Mouse (Mus musculus): ENCODE results near the gene Atp13a1. TPM values are rescaled to one million over a fixed set of nuclear protein-coding genes. Genes with fewer than 3 reads are reported as not detected.
A peak's percentile ranks its signal among the peaks of the same experiment; 100 is the strongest.

The Atp13a1 gene
- polyA plus RNA-seq, 1 experiment = 21.5 TPM

- peak overlapping the region; percentile 98 for H3K4me3 ChIP-seq (replicated peaks)
- no peaks in the 10 kb centered on the region for H3K9me3 ChIP-seq
- peaks cover 26% of the 10 kb centered on the region for H3K36me3 ChIP-seq (replicated peaks; ENCODE audit: low read length)
- H3K4me1 ChIP-seq = peaks cover 55% of the 10 kb centered on the region
- no peaks in the 10 kb centered on the region for H3K27me3 ChIP-seq (replicated peaks)
- TF ChIP-seq FLI1 (IDR thresholded peaks at IDR 0.05; ENCODE audit: low read length) (no peak), GATA1 (IDR thresholded peaks at IDR 0.05; ENCODE audit: borderline replicate concordance, low read length) (no peak)
Observed at GRCm38 (mm10) chr8:69775149-69775534, 15.8 kb upstream of the Atp13a1 start.

DNA sequence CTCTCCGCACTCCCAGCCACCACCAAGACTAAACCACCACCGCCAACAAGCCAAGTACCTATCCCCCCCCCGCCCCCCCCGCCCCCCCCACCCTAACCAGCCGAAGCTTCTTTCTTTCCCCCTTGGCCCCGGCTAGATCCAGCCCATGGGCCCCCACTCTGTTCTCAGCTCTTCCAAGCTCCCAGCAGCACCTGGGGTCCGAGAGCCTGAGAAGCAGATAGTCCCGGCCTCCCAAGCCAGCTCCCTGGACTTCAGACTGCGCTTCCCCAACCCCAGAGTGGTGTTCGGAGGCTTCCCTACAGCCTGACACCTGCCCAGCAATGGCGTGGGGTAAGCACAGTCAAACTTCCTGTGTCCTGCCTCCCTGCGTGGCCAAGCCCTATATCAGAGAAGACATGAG lies 13.9 kb upstream of the Atp13a1 start:
- TF ChIP-seq FLI1 (IDR thresholded peaks at IDR 0.05; ENCODE audit: low read length) = no peak
- TF ChIP-seq GATA1 (IDR thresholded peaks at IDR 0.05; ENCODE audit: borderline replicate concordance, low read length) = no peak

GRCm38 (mm10) chr8:69789105-69789504 lies 1.9 kb upstream of the Atp13a1 start:
- peak overlapping the region; percentile 79 for H3K4me3 ChIP-seq (replicated peaks)
- H3K4me1 ChIP-seq = peaks cover 45% of the 10 kb centered on the region
- TF ChIP-seq FLI1 (IDR thresholded peaks at IDR 0.05; ENCODE audit: low read length) (no peak), GATA1 (IDR thresholded peaks at IDR 0.05; ENCODE audit: borderline replicate concordance, low read length) (no peak)
- no peaks in the 10 kb centered on the region for H3K9me3 ChIP-seq
- no peaks in the 10 kb centered on the region for H3K27me3 ChIP-seq (replicated peaks)
- peaks cover 15% of the 10 kb centered on the region for H3K36me3 ChIP-seq (replicated peaks; ENCODE audit: low read length)

More for the DNA sequence above, 13.9 kb upstream of the Atp13a1 start:
- H3K9me3 ChIP-seq = no peaks in the 10 kb centered on the region
- H3K27me3 ChIP-seq (replicated peaks) = no peaks in the 10 kb centered on the region
- no peak overlapping the region for H3K4me3 ChIP-seq (replicated peaks)
- H3K36me3 ChIP-seq (replicated peaks; ENCODE audit: low read length) = peaks cover 10% of the 10 kb centered on the region
- H3K4me1 ChIP-seq = peaks cover 48% of the 10 kb centered on the region

- no peaks in the 10 kb centered on the region for H3K9me3 ChIP-seq
- H3K4me1 ChIP-seq = peaks cover 49% of the 10 kb centered on the region
- H3K4me3 ChIP-seq (replicated peaks) = peak overlapping the region; percentile 98
- no peaks in the 10 kb centered on the region for H3K27me3 ChIP-seq (replicated peaks)
- TF ChIP-seq GATA1 (IDR thresholded peaks at IDR 0.05; ENCODE audit: borderline replicate concordance, low read length) = no peak
- no peak for TF ChIP-seq FLI1 (IDR thresholded peaks at IDR 0.05; ENCODE audit: low read length)
- peaks cover 22% of the 10 kb centered on the region for H3K36me3 ChIP-seq (replicated peaks; ENCODE audit: low read length)
Observed at GRCm38 (mm10) chr8:69789731-69790130, 1.2 kb upstream of the Atp13a1 start.

GRCm38 (mm10) chr8:69790364-69790763 lies 599 bp upstream of the Atp13a1 start:
- H3K9me3 ChIP-seq = no peaks in the 10 kb centered on the region
- TF ChIP-seq FLI1 (IDR thresholded peaks at IDR 0.05; ENCODE audit: low read length) (no peak), GATA1 (IDR thresholded peaks at IDR 0.05; ENCODE audit: borderline replicate concordance, low read length) (no peak)
- H3K4me3 ChIP-seq (replicated peaks) = peak overlapping the region; percentile 98
- peaks cover 28% of the 10 kb centered on the region for H3K36me3 ChIP-seq (replicated peaks; ENCODE audit: low read length)
- peaks cover 52% of the 10 kb centered on the region for H3K4me1 ChIP-seq
- no peaks in the 10 kb centered on the region for H3K27me3 ChIP-seq (replicated peaks)

- TF ChIP-seq GATA1 (IDR thresholded peaks at IDR 0.05; ENCODE audit: borderline replicate concordance, low read length) (no peak), FLI1 (IDR thresholded peaks at IDR 0.05; ENCODE audit: low read length) (no peak)
- Histone ChIP-seq H3K27me3 (replicated peaks) (no peaks in the 10 kb centered on the region), H3K36me3 (replicated peaks; ENCODE audit: low read length) (peaks cover 40% of the 10 kb centered on the region), H3K4me3 (replicated peaks) (peak overlapping the region; percentile 98), H3K9me3 (no peaks in the 10 kb centered on the region), H3K4me1 (peaks cover 52% of the 10 kb centered on the region)
Observed at GRCm38 (mm10) chr8:69791415-69792068, 579 bp downstream of the Atp13a1 start.

DNA sequence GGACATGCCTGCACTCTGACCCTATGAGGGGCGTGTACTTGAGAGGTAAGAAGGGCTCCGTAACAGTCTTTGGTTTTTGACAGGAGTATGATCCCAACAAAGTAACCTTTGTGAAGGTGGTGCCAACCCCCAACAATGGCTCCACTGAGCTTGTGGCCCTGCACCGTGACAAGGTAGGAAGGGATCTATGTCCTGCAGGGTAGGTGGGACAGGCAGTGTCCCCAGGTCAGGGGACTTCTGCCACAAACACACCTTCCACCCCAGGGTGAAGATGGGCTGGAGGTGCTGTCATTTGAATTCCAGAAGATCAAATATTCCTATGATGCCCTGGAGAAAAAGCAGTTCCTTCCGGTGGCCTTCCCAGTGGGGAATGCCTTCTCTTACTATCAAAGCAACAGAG lies 2.7 kb downstream of the Atp13a1 start:
- no peaks in the 10 kb centered on the region for H3K27me3 ChIP-seq (replicated peaks)
- H3K4me1 ChIP-seq = peaks cover 48% of the 10 kb centered on the region
- H3K9me3 ChIP-seq = no peaks in the 10 kb centered on the region
- H3K36me3 ChIP-seq (replicated peaks; ENCODE audit: low read length) = peaks cover 61% of the 10 kb centered on the region
- H3K4me3 ChIP-seq (replicated peaks) = no peak overlapping the region
- TF ChIP-seq FLI1 (IDR thresholded peaks at IDR 0.05; ENCODE audit: low read length) = no peak
- no peak for TF ChIP-seq GATA1 (IDR thresholded peaks at IDR 0.05; ENCODE audit: borderline replicate concordance, low read length)

- H3K4me1 ChIP-seq = peaks cover 45% of the 10 kb centered on the region
- no peaks in the 10 kb centered on the region for H3K9me3 ChIP-seq
- H3K4me3 ChIP-seq (replicated peaks) = peak overlapping the region; percentile 46
- H3K27me3 ChIP-seq (replicated peaks) = no peaks in the 10 kb centered on the region
- H3K36me3 ChIP-seq (replicated peaks; ENCODE audit: low read length) = peaks cover 65% of the 10 kb centered on the region
- TF ChIP-seq FLI1 (IDR thresholded peaks at IDR 0.05; ENCODE audit: low read length) = no peak
- TF ChIP-seq GATA1 (IDR thresholded peaks at IDR 0.05; ENCODE audit: borderline replicate concordance, low read length) = no peak
Observed at GRCm38 (mm10) chr8:69794096-69794495, 3.1 kb downstream of the Atp13a1 start.

GRCm38 (mm10) chr8:69794901-69795300 lies 3.9 kb downstream of the Atp13a1 start:
- H3K9me3 ChIP-seq = no peaks in the 10 kb centered on the region

GRCm38 (mm10) chr8:69796721-69797345 lies 5.9 kb downstream of the Atp13a1 start:
- Histone ChIP-seq H3K4me1 (peaks cover 34% of the 10 kb centered on the region), H3K4me3 (replicated peaks) (no peak overlapping the region), H3K36me3 (replicated peaks; ENCODE audit: low read length) (peaks cover 91% of the 10 kb centered on the region), H3K9me3 (no peaks in the 10 kb centered on the region), H3K27me3 (replicated peaks) (no peaks in the 10 kb centered on the region)
- no peak for TF ChIP-seq GATA1 (IDR thresholded peaks at IDR 0.05; ENCODE audit: borderline replicate concordance, low read length)
- TF ChIP-seq FLI1 (IDR thresholded peaks at IDR 0.05; ENCODE audit: low read length) = no peak

More at GRCm38 (mm10) chr8:69794901-69795300, 3.9 kb downstream of the Atp13a1 start:
- Histone ChIP-seq H3K36me3 (replicated peaks; ENCODE audit: low read length) (peaks cover 73% of the 10 kb centered on the region), H3K4me3 (replicated peaks) (no peak overlapping the region), H3K27me3 (replicated peaks) (no peaks in the 10 kb centered on the region), H3K4me1 (peaks cover 37% of the 10 kb centered on the region)
- TF ChIP-seq FLI1 (IDR thresholded peaks at IDR 0.05; ENCODE audit: low read length) (no peak), GATA1 (IDR thresholded peaks at IDR 0.05; ENCODE audit: borderline replicate concordance, low read length) (no peak)
